Comparison of ENCODE assay signal across 27 mouse cellular contexts in the genomic region with DNA sequence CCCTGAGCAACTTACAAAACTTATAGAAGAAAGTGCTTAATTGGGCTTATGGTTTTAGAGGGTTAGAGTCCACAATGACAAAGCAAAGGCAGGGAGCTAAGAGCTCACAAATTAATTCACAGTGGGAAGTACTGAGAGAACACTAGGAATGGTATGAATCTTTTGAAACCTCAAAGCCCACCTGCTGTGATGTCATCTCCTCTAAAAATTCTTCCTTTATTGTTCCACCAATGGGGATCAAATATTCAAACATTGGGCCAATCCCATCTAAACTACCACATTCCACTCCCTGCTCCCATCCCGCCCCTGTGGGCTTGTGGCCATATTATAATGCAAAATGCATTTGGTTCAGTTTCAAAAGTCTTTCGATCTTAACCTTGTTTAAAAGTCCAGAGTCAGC.
"Had no signal": no experiment of that assay in that cellular context is flagged by ENCODE, and none has a peak within 500 bp of the region (broad histone marks: within the 10 kb centered on the region; RNA-seq: fewer than 3 reads in every experiment).

No protein-coding gene starts in this region.

- H3K9ac ChIP-seq: heart, embryonic 13.5 days; heart, embryonic 15.5 days; hindbrain, embryonic 13.5 days; hindbrain, embryonic 15.5 days; kidney, embryonic 15.5 days; limb, embryonic 12.5 days; liver, embryonic 13.5 days; liver, embryonic 15.5 days had no signal

- DNase-seq: gastrocnemius, postnatal 14 days; gastrocnemius, postnatal 36 days; heart, adult 11 months; heart, adult 2 months; heart, postnatal 14 days; heart, postnatal 36 days; kidney, adult 11 months; kidney, adult 2 months; kidney, adult 9 months; kidney, postnatal 14 days; kidney, postnatal 36 days; liver; liver, embryonic 13.5 days had no signal

- H3K27ac ChIP-seq: heart, adult 2 months; heart, embryonic 15.5 days; hindbrain, embryonic 13.5 days; hindbrain, embryonic 15.5 days; hindbrain, postnatal 0 days; kidney, embryonic 15.5 days; kidney, postnatal 0 days; left cerebral cortex, adult 2 months; limb, embryonic 10.5 days; limb, embryonic 12.5 days; liver, embryonic 13.5 days; liver, embryonic 15.5 days had no signal

- ATAC-seq: hindbrain, postnatal 0 days; intestine, embryonic 16.5 days had no signal

- H3K4me3 ChIP-seq: heart, adult 2 months; heart, embryonic 13.5 days; heart, embryonic 15.5 days; hindbrain, embryonic 13.5 days; hindbrain, embryonic 15.5 days; kidney, embryonic 15.5 days; left cerebral cortex, adult 2 months; limb, embryonic 10.5 days; limb, embryonic 12.5 days; liver, embryonic 13.5 days; liver, embryonic 15.5 days had no signal

- H3K4me2 ChIP-seq: heart, embryonic 11.5 days; heart, embryonic 13.5 days; heart, embryonic 15.5 days; hindbrain, embryonic 13.5 days; hindbrain, embryonic 15.5 days; kidney, embryonic 15.5 days; limb, embryonic 12.5 days; liver, embryonic 11.5 days; liver, embryonic 13.5 days; liver, embryonic 15.5 days had no signal

- H3K27me3 ChIP-seq: heart, embryonic 13.5 days; heart, embryonic 15.5 days; hindbrain, embryonic 13.5 days; hindbrain, embryonic 15.5 days; kidney, embryonic 15.5 days; limb, embryonic 12.5 days; liver, embryonic 13.5 days; liver, embryonic 15.5 days had no signal

- H3K4me1 ChIP-seq: hindbrain, embryonic 13.5 days; hindbrain, embryonic 15.5 days; limb, embryonic 10.5 days; limb, embryonic 12.5 days; liver, embryonic 13.5 days; liver, embryonic 15.5 days had no signal

- H3K36me3 ChIP-seq: heart, embryonic 13.5 days; heart, embryonic 15.5 days; hindbrain, embryonic 13.5 days; hindbrain, embryonic 15.5 days; kidney, embryonic 15.5 days; limb, embryonic 10.5 days; limb, embryonic 12.5 days; liver, embryonic 13.5 days; liver, embryonic 15.5 days had no signal

- H3K9me3 ChIP-seq: heart, embryonic 13.5 days; heart, embryonic 15.5 days; hindbrain, embryonic 15.5 days; kidney, embryonic 15.5 days; limb, embryonic 10.5 days; limb, embryonic 12.5 days; liver, embryonic 13.5 days; liver, embryonic 15.5 days had no signal
